Comparison of ENCODE assay signal across 16 mouse cellular contexts in the genomic region with DNA sequence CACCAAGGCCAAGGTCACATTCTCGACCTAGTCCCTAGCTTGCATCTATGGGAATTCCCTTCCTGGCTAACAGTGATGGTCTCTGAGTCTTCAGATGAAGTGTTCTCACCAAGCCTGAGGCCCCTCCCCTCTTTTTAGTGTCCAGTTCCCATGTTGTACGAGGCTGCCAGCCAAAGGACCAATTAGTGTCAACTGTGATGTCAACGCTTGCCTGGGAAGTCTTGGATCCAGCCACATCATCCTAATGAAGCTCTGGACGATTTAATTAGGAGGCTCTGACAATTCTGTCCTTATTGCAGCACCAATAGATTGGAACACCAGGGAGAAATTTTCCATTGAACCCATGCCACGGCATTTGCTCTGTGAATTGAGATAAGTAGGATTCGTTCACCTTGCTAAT.
A peak's percentile ranks its signal among the peaks of the same experiment; 100 is the strongest.
DNase-seq lines count a peak whose midpoint lies in the region; ATAC-seq lines count a peak whose summit lies in the region.
"Had no signal": no experiment of that assay in that cellular context is flagged by ENCODE, and none has a peak within 500 bp of the region (broad histone marks: within the 10 kb centered on the region; RNA-seq: fewer than 3 reads in every experiment).

No protein-coding gene starts in this region.

- no peaks in the 10 kb centered on the region for H3K4me1 ChIP-seq in hindbrain, embryonic 15.5 days (replicated peaks)
- H3K4me1 ChIP-seq in hindbrain, embryonic 16.5 days (ENCODE audit: control insufficient read depth, insufficient read depth, low read depth, low read length): no peaks in the 10 kb centered on the region
- no peaks in the 10 kb centered on the region for H3K4me1 ChIP-seq in midbrain, embryonic 14.5 days (ENCODE audit: control insufficient read depth, insufficient read depth, low read length)
- no peaks in the 10 kb centered on the region for H3K4me1 ChIP-seq in midbrain, embryonic 11.5 days (ENCODE audit: control insufficient read depth, insufficient read depth, low read length)
- no peaks in the 10 kb centered on the region for H3K4me1 ChIP-seq in forebrain, embryonic 11.5 days (replicated peaks; ENCODE audit: control insufficient read depth, insufficient read depth, low read length)
- H3K4me1 ChIP-seq: embryonic facial prominence, embryonic 13.5 days had no signal

- no peak overlapping the region for H3K4me3 ChIP-seq in hindbrain, embryonic 15.5 days
- no peak overlapping the region for H3K4me3 ChIP-seq in hindbrain, embryonic 16.5 days (ENCODE audit: low read length)
- no peak overlapping the region for H3K4me3 ChIP-seq in midbrain, embryonic 14.5 days (replicated peaks; ENCODE audit: low read depth, low read length)
- H3K4me3 ChIP-seq in midbrain, embryonic 11.5 days (ENCODE audit: low read depth, low read length): no peak overlapping the region
- H3K4me3 ChIP-seq in forebrain, embryonic 11.5 days (ENCODE audit: low read depth, low read length): no peak overlapping the region
- H3K4me3 ChIP-seq: embryonic facial prominence, embryonic 13.5 days; limb, embryonic 12.5 days had no signal

- peak; percentile 31 for DNase-seq in midbrain, embryonic 14.5 days
- no peak for DNase-seq in midbrain, embryonic 11.5 days (ENCODE audit: low spot score, missing footprints)
- DNase-seq in forebrain, embryonic 11.5 days (ENCODE audit: low spot score): peak; percentile 56
- DNase-seq in retina, embryonic 14.5 days (ENCODE audit: low spot score): peak; percentile 79
- no peak for DNase-seq in adrenal gland, adult 18-20 months (ENCODE audit: low spot score in 2 of 2)
- DNase-seq: adrenal gland, adult 8-10 months; cerebellum, adult 9-10 months; heart, postnatal 14 days; kidney, adult 2 months; kidney, postnatal 36 days; thymus, adult 2 months had no signal

- H3K27ac ChIP-seq in hindbrain, embryonic 15.5 days (replicated peaks): no peak overlapping the region
- no peak overlapping the region for H3K27ac ChIP-seq in hindbrain, embryonic 16.5 days (ENCODE audit: low read depth, low read length)
- no peak overlapping the region for H3K27ac ChIP-seq in midbrain, embryonic 14.5 days (replicated peaks; ENCODE audit: low read depth, low read length)
- no peak overlapping the region for H3K27ac ChIP-seq in midbrain, embryonic 11.5 days (ENCODE audit: low read depth, low read length)
- H3K27ac ChIP-seq in forebrain, embryonic 11.5 days (ENCODE audit: low read depth, low read length): no peak overlapping the region
- H3K27ac ChIP-seq: embryonic facial prominence, embryonic 13.5 days; limb, embryonic 12.5 days had no signal

- H3K4me2 ChIP-seq in hindbrain, embryonic 15.5 days: no peak overlapping the region
- no peak overlapping the region for H3K4me2 ChIP-seq in hindbrain, embryonic 16.5 days (ENCODE audit: low read length)
- no peak overlapping the region for H3K4me2 ChIP-seq in midbrain, embryonic 14.5 days (ENCODE audit: low read length)
- H3K4me2 ChIP-seq in midbrain, embryonic 11.5 days: no peak overlapping the region
- H3K4me2 ChIP-seq in forebrain, embryonic 11.5 days (ENCODE audit: low read depth, low read length, severe bottlenecking): no peak overlapping the region
- H3K4me2 ChIP-seq: embryonic facial prominence, embryonic 13.5 days; limb, embryonic 12.5 days had no signal

- no peaks in the 10 kb centered on the region for H3K27me3 ChIP-seq in hindbrain, embryonic 15.5 days
- H3K27me3 ChIP-seq in hindbrain, embryonic 16.5 days (replicated peaks; ENCODE audit: control insufficient read depth, insufficient read depth, low read length): no peaks in the 10 kb centered on the region
- no peaks in the 10 kb centered on the region for H3K27me3 ChIP-seq in midbrain, embryonic 14.5 days (ENCODE audit: control insufficient read depth, insufficient read depth, low read length)
- H3K27me3 ChIP-seq in midbrain, embryonic 11.5 days (ENCODE audit: control insufficient read depth, insufficient read depth, low read length): no peaks in the 10 kb centered on the region
- no peaks in the 10 kb centered on the region for H3K27me3 ChIP-seq in forebrain, embryonic 11.5 days (ENCODE audit: control insufficient read depth, insufficient read depth, low read length)
- H3K27me3 ChIP-seq: embryonic facial prominence, embryonic 13.5 days; limb, embryonic 12.5 days had no signal

- no peak overlapping the region for H3K9ac ChIP-seq in hindbrain, embryonic 15.5 days
- no peak overlapping the region for H3K9ac ChIP-seq in hindbrain, embryonic 16.5 days (ENCODE audit: low read depth, low read length)
- no peak overlapping the region for H3K9ac ChIP-seq in midbrain, embryonic 14.5 days (replicated peaks; ENCODE audit: low read length)
- H3K9ac ChIP-seq in midbrain, embryonic 11.5 days (ENCODE audit: low read length): no peak overlapping the region
- H3K9ac ChIP-seq in forebrain, embryonic 11.5 days (ENCODE audit: low read length): no peak overlapping the region
- H3K9ac ChIP-seq: embryonic facial prominence, embryonic 13.5 days; limb, embryonic 12.5 days had no signal

- no peaks in the 10 kb centered on the region for H3K36me3 ChIP-seq in hindbrain, embryonic 15.5 days
- no peaks in the 10 kb centered on the region for H3K36me3 ChIP-seq in hindbrain, embryonic 16.5 days (ENCODE audit: control insufficient read depth, insufficient read depth, low read length)
- no peaks in the 10 kb centered on the region for H3K36me3 ChIP-seq in midbrain, embryonic 14.5 days (ENCODE audit: control insufficient read depth, insufficient read depth, low read length)
- no peaks in the 10 kb centered on the region for H3K36me3 ChIP-seq in midbrain, embryonic 11.5 days (ENCODE audit: control insufficient read depth, insufficient read depth, low read length)
- H3K36me3 ChIP-seq in forebrain, embryonic 11.5 days (ENCODE audit: control insufficient read depth, insufficient read depth, low read length): no peaks in the 10 kb centered on the region
- H3K36me3 ChIP-seq: embryonic facial prominence, embryonic 13.5 days; limb, embryonic 12.5 days had no signal

- no peaks in the 10 kb centered on the region for H3K9me3 ChIP-seq in hindbrain, embryonic 15.5 days
- H3K9me3 ChIP-seq in hindbrain, embryonic 16.5 days (ENCODE audit: control insufficient read depth, low read length): no peaks in the 10 kb centered on the region
- H3K9me3 ChIP-seq in midbrain, embryonic 14.5 days (ENCODE audit: control insufficient read depth, low read length): no peaks in the 10 kb centered on the region
- no peaks in the 10 kb centered on the region for H3K9me3 ChIP-seq in midbrain, embryonic 11.5 days (ENCODE audit: control insufficient read depth, low read length)
- H3K9me3 ChIP-seq in forebrain, embryonic 11.5 days (ENCODE audit: control insufficient read depth, low read length): no peaks in the 10 kb centered on the region
- H3K9me3 ChIP-seq: embryonic facial prominence, embryonic 13.5 days; limb, embryonic 12.5 days had no signal

- 57% methylated on average over 6 of the region's 6 CpGs for WGBS in hindbrain, embryonic 15.5 days
- WGBS in hindbrain, embryonic 16.5 days: 55% methylated on average over 6 of the region's 6 CpGs
- WGBS in midbrain, embryonic 14.5 days: 59% methylated on average over 6 of the region's 6 CpGs
- 83% methylated on average over 6 of the region's 6 CpGs for WGBS in midbrain, embryonic 11.5 days
- 35% methylated on average over 6 of the region's 6 CpGs for whole genome bisulfite sequencing in forebrain, embryonic 11.5 days

- peak; percentile 45; the same call in 1 of the 2 replicates for ATAC-seq in hindbrain, embryonic 15.5 days (ENCODE audit: low FRiP score, low read depth)
- no peak for ATAC-seq in hindbrain, embryonic 16.5 days
- ATAC-seq in midbrain, embryonic 14.5 days (ENCODE audit: low FRiP score, low TSS enrichment): no peak
- ATAC-seq in midbrain, embryonic 11.5 days (ENCODE audit: low FRiP score): no peak
- ATAC-seq in forebrain, embryonic 11.5 days (replicated peaks; ENCODE audit: low FRiP score): peak; percentile 90
- no peak for ATAC-seq in megakaryocyte, adult 5-6 weeks (ENCODE audit: poor library complexity, severe bottlenecking)

Comparison
In these comparisons a context has a peak if more than half of its experiments do, and no peak if none do; other contexts are left out.
1. ATAC-seq: peak in hindbrain, embryonic 15.5 days (single experiment) and forebrain, embryonic 11.5 days (single experiment); none in hindbrain, embryonic 16.5 days (single experiment), midbrain, embryonic 14.5 days (single experiment), midbrain, embryonic 11.5 days (single experiment) and megakaryocyte, adult 5-6 weeks (single experiment).
2. DNase-seq: peak in midbrain, embryonic 14.5 days (single experiment), forebrain, embryonic 11.5 days (single experiment) and retina, embryonic 14.5 days (single experiment); none in midbrain, embryonic 11.5 days (single experiment) and adrenal gland, adult 18-20 months (0 of 2).